Mouse (Mus musculus) embryonic fibroblast, embryonic 13.5 days (primary cell): ENCODE data around the gene Tasp1.

ENCODE experiments used
- CTCF ChIP-seq: IDR thresholded peaks from 2 replicates; pipeline ENCODE4 v1.5.1; 2011; ENCODE audit warnings: mild to moderate bottlenecking, control low read depth, low read length, moderate library complexity, borderline replicate concordance; ENCODE audit not compliant: insufficient read depth
- POLR2A ChIP-seq: IDR thresholded peaks from 2 replicates; pipeline ENCODE4 v1.6.1; 2011; ENCODE audit warnings: low read depth, mild to moderate bottlenecking, control low read depth, low read length, moderate library complexity

DNA sequence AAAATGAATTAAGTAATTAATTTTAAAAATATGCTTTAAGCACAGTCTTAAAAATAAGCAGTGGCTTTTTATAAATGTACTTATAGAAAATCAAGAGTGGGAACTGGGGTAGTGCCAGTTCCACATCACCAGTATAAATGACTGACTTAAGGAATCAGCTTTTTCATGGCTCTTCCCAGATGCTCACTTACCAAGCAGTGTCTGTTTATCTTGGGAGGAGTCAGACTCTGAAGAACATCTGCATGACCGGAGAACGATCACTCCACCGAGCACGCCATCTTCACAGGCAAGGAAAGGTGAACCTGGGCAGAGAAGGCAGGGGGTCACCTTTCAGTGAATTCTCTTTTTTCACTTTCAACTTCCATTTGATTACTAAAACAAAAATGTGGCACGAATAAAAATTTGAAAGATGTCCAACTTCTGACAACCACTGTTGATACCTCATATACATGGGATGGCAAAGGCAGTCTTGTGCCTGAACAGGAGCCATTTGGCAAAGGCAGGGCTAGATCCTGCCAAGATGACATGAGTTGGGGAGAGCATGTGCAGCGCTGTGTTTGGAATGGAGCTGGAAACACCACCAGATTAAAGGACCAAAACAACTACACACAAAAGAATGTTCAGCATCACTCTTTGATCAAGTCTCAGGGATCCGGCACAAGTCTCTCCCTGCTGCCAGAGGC is 182.9 kb downstream of the Tasp1 start:
- TF ChIP-seq CTCF (no peak), POLR2A (no peak)
